Mouse (Mus musculus) kidney, postnatal 36 days (tissue): Measurements from ENCODE around the gene Best2.

ENCODE experiments used
- DNase-seq, 2 experiments: peaks; one replicate each; pipeline ENCODE4 v3.0.0; 2021 to 2022; ENCODE audit warnings: mixed read lengths in 2 of 2

Best2 gene

DNA sequence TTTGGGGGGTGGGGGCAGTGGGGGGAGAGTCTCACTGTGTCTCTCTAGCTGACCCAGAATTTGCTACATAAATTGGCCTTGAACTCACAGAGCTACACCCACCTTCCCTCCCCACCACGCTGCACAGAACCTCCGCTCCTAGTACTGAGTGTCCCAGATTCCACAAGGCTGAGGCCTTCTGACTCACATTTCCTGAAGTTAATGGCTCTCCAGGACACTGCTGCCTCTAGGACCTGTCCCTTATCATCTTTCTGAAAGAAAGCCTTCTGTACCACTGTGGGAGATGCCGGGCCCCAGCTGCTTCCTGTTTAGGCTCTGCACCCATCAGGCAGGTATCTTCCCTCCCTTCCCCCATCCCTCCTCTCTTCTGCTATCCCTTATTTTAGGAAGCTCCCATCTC lies 47.7 kb downstream of the Best2 start:
- no peak for DNase-seq

- DNase-seq, result peak; percentile 97 to 98
These were observed 48.5 kb downstream of the Best2 start for GRCm38 (mm10) chr8:84965731-84966291.

GRCm38 (mm10) chr8:84963952-84964351 lies 50.4 kb downstream of the Best2 start:
- no peak for DNase-seq

- no peak for DNase-seq
These were observed 54.5 kb downstream of the Best2 start for GRCm38 (mm10) chr8:84959811-84960210.
